Mouse (Mus musculus) frontal cortex, adult 2 months (tissue): ENCODE data around the gene Mlycd. TPM values are rescaled to one million over a fixed set of nuclear protein-coding genes. Genes with fewer than 3 reads are reported as not detected.
A peak's percentile ranks its signal among the peaks of the same experiment; 100 is the strongest.

ENCODE experiments used
- DNase-seq, 2 experiments: peaks; one replicate each; pipeline ENCODE4 v3.0.0; 2022; ENCODE audit warnings: low spot score in 1 of 2; ENCODE audit errors: extremely low spot score in 1 of 2
- polyA plus RNA-seq: library from polyadenylated mRNA; depleted of rRNA; stranded (reverse); fragments of >200 nt; gene quantifications from 2 replicates; pipeline ENCODE4 v1.2.3, GENCODE M21; 2012

Gene Mlycd
- polyA plus RNA-seq, 1 experiment, result 24.4 TPM

DNA sequence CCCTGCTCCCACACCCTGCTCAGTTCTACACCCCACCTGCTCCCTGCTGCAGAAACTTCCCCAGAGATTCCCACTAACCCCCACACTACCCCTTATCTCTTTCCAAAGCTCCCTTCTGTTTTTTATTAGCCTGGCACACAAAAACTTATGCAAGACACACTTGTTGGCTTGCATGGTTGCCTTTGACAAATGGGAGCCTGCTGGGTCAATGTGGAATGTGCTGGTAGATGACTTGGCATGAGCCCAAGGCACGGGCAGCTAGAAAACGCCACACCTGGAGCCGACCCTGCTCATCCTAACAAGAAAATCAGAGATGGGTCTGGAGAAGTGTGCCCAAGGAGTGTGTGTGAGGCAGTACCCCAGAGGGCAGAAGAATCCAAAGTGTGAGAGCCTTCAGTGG lies 34.9 kb downstream of the Mlycd start:
- DNase-seq, result no peak

DNA sequence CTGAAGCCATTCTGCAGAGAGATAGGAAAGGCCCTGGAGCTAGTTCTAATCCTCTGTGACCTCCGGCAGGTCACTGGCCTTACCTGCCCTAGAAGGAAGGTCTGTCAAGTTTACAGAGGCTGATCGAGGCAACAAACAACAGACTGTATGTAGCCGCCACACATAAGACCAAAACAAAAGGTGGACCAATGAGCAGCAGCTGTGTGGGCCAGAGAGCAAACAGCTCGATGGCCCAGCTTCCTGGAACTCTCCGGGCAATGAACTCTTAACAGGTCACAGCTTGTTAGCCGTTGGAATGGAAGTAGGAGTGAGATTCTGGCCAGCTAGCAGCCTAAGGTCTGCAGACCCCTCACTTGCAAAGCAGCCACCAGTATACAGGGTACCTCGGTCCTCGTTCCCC lies 35.6 kb downstream of the Mlycd start:
- DNase-seq, result no peak

DNA sequence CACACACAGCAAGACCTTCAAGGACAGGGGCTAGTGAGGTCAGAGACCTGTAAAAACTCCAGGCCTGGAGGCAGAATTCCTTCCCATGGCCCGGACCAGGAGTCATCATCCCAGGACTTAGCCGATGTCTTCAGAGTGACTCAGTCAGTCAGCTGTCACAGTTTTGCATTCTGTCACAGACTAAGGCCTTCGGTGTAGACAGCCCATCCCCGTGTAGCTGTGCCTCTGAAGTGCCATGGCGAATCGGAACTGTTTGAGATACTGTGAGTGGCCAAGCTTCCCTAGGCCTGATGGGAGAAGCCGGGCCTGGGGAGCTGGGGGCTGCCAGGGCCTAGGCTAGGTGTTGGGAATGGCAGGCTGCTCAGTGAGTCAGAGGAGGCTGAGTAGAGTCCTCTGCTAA lies 36.0 kb downstream of the Mlycd start:
- no peak for DNase-seq

DNA sequence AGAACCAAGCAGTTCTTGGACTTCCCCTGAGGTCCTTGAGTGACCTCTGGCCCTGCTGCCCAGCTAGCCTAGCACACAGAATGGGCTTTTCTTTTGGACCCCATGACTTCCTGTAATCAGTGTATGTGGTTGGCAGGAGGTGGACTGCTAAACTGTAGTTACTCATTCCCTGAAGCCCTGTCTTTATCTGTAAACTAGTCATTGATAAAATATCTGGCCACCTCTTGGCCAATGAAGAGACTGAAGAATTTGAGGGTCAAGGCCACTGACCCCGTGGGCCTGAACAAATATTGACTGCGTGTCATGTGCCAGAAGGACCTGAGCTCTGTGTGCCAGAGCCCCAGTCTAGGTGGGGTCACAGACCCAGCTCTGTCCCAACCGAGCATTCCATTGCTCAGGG lies 37.7 kb downstream of the Mlycd start:
- no peak for DNase-seq

DNA sequence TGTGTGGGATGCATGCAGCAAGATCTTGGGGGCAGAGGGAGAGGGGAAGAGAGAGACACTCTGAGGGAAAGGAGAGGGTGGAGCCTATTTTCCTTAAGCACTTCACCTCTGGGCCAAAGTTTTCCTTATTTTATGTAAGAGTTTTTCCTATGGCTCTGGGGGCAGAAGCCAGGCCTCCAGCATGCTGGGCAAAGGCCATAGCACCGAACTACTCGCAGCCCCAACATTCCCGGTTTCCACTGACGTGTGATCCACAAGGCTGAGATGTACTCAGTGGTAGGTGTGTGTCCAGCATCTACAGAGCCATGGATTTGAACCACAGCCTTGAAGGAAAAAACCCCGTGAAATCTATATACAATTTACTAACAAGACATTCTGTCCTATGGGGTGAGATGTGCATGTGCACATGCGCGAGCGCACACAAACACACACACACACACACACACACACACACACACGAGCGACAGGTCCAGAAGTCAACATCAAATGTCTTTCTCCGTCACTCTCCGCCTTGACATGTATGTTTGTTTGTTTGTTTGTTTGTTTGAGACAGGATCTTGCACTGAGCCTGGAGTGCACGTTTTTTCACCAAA lies 39.0 kb downstream of the Mlycd start, which contains the start of gene Osgin1:
Gene Osgin1, plus strand, starts transcription at position 543 of the 593 bp plus-strand sequence.
- DNase-seq, result no peak

DNA sequence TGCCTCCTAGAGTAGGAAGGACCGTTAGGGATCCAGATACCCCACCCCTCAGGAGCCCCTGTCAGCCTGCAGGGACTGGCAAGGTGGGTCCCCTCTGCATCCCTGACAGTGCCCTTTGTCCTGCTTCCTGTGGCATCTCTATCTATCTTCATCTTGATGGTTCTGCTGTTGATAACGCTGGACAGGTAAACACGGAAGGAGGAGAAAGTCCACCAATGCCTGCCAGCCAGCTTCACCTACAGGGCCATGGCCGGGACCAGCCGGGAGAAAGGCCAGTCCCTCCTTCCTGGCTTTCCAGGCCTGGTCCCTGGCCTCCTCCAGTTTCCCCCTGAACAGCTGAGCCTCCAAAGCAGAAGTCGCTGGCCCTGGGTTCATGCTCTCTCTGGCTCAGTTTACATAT lies 39.9 kb downstream of the Mlycd start:
- no peak for DNase-seq

DNA sequence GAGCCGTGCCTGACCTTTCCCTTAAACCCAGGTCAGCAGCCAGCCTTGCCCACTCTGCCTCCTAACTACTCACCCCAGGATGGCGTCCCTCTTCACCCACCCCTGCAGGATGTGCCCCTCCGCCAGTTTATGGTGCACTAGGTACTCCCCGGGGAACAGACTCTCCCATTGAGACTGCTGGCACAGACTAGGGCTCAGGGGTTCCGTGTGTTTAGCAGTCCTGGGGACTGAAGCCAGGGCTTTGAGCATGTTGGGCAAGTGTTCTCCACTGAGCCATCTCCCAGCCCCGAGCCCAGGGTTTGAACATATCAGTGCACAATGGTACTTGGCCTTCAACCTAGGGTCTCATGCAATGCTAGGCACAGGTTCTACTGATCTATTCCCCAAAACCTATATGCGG lies 40.8 kb downstream of the Mlycd start:
- no peak for DNase-seq

DNA sequence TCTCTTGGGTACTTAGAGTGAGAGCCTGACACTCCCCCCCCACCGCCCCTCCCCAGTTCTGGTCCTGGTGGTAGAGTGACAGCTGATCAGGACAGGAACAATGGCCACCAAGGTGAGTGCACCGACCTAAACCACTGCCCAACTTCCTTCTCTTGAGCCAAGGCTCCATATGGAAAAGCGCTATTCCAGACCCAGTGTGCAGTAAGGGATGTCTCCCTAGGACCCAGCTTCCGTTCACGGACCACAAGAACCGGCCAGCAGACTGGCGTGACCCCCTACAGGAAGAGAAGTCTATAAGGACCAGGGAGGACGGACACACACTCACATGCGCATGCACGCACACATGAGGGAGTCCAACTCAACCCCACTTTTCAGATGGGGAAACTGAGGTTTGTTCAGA lies 41.7 kb downstream of the Mlycd start:
- no peak for DNase-seq

DNA sequence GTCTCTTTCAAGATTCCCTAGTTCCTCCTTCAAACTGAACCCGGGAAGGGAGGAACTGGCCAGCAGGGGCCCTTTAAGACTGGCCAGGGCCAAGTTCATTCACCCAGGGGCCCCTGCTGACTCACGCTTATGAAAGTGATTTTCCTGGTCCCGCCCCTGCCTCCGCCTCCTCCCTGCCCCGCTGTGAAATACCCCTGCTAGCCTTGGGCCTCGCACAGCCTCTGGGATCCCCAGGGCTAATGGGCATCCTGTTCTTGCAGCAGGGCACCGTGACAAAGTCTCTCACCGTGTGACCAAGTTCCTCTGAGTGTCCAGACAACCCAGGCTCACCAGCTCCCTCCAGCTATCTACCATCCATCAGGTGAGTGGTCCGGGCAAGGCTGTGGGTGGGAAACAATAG lies 42.3 kb downstream of the Mlycd start:
- DNase-seq, result no peak

DNA sequence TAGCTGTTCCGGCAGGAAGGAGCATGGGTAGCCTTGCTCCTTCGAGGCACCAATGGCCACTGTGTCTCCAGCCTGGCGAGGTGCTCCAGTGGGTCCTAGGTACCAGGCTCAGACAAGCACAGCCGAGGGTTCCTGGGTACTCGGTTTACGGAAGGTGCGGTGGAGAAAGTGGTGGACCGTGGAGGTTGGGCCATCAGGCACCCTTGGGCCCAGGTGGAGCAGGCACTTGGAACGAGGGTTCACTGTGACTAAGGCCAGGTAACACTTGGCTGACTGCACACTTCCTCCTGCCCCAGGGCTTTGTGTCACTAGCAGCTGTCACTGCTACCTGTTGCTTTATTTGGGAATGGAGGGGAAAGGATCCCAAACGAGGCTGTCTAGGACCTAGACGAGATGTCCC lies 42.8 kb downstream of the Mlycd start:
- no peak for DNase-seq

DNA sequence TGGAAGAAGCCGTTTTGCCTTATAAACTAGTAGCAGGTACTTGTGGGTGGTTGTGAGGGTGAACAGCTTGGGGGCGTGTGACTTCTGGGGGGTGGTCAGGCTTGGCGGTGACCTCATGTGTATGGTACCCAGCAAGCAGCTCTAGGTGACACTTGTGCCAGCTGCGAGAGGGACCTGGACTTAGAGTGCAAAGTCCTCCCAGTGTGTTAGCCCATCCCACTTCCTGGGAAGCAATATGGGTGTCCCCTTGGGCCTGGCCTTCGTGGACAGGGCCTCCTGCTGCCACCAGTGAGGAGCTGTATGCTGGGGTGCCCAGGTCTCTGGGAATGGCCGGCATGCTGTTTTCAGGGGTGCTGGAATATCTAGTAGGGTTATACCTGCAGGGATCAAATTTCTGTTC lies 44.2 kb downstream of the Mlycd start:
- DNase-seq, result no peak

DNA sequence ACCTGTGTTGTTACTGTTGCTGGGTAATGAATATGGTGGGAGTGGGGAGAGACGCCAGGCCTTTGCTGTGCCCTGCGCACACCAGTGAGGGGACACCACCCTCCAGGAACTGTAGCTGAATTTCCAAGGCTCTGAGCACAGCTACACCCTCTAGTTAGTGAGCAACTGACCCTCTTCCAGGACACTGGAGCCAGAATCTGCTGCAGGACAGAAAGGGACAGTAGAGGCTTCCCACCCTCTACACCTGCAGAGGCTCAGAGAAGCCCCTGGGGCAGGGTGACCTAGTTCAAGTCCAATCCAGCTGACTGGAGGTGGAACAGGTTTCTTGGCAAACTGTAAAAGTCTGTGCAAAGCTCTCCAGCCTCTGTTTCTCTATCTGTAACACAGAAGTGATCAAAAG lies 44.7 kb downstream of the Mlycd start:
- no peak for DNase-seq

DNA sequence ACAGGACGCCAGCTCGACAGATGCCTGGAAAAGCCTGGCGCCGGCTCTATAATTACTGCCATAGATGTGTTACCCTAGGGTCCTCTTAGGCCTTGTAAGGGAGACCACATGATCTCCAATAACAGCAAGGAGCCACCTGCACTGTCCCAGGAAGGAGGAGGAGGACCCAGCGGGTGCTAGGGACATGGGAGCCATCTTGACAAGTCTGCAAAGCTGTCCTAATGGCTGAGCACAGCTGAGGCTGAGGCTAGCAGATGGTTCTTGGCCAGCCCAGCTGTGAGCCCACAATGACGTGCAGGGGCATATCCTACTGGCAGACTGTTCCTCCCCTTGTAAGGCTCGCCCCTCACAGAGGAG lies 45.2 kb downstream of the Mlycd start:
- DNase-seq, result no peak

DNA sequence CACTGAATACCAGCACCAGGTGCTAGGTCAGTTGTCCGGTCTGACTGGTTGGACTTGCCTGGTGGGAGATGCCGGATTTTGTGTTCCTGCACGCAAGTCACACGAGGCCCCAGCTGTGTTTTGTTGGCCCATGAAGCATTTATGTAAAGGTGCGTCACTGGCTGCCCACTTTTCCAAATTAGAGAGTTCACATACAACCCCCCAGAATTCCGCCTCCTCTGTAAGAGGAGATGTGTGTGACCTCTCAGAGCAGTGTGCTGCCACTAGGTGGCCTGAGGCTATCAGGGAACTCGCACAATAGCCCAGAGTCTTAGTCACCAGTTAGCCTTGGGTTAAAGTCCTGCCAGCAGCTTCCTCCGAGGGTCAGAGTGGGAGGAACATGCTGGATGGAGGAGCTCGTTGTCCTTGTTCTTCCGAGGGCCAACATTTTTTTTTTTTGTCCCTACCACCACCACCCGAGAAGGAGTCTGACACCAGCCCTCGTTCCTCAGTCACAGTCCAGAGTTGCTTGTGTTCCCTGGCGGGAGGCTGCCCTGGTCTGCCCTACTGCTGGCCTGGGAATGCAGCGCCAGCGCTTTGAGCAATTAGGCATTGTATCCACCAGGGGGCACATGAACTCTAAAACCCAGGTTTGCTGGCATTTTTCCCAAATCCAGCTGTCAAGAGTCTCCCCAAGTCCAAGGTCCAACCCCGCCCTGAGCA lies 45.7 kb downstream of the Mlycd start:
- peak in 1 of 2 experiments; percentile 81 for DNase-seq

DNA sequence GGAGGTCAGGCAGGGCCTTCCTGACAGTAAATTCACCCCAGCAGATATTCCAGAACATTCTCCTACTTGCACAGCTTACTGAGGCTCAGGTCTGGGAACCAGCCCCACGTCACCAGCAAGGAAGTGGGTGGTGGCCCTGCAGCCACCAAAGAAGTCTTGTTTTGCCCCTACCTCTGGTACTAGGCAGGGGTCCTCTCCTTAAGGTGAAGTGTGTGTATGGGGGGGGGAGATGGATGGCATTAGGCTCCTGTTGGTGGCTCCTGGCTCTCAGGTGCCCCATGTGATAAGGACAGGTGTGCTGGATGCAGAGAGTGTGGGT lies 46.2 kb downstream of the Mlycd start:
- DNase-seq, result no peak

DNA sequence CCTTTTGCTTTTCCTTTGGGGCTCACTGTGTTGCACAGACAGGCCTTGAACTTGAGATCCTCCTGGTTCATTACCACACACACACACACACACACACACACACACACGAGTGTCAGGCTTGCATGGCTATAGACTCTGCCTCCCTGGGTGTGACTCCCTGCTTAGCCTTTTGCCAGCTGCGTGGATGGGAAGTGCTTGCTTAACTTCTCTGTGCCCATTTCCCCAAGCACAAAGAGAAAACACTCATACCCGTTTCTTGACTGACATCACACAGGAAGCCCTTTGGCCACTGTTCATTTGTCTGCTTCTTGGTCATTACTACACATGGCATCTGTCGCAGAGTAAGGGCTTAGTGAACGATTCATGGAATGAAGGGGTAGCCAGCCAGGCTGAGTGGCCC lies 47.3 kb downstream of the Mlycd start:
- DNase-seq, result no peak

DNA sequence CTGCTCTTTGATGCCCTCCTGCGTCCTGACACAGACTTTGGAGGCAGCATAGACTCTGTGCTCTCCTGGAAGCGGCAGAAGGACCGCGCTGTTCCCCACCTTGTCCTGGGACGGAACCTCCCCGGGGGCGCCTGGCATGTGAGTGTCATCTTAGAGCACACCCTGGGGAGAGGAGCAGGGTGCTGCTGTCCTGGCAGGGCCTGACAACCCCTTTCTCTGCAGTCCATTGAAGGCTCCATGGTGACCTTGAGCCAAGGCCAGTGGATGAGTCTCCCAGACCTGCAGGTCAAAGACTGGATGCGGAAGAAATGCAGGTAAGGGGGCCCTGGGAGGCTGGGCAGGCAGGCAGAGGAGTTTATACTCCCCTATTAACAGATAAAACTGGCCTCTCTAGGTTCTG lies 48.3 kb downstream of the Mlycd start:
- no peak for DNase-seq

DNA sequence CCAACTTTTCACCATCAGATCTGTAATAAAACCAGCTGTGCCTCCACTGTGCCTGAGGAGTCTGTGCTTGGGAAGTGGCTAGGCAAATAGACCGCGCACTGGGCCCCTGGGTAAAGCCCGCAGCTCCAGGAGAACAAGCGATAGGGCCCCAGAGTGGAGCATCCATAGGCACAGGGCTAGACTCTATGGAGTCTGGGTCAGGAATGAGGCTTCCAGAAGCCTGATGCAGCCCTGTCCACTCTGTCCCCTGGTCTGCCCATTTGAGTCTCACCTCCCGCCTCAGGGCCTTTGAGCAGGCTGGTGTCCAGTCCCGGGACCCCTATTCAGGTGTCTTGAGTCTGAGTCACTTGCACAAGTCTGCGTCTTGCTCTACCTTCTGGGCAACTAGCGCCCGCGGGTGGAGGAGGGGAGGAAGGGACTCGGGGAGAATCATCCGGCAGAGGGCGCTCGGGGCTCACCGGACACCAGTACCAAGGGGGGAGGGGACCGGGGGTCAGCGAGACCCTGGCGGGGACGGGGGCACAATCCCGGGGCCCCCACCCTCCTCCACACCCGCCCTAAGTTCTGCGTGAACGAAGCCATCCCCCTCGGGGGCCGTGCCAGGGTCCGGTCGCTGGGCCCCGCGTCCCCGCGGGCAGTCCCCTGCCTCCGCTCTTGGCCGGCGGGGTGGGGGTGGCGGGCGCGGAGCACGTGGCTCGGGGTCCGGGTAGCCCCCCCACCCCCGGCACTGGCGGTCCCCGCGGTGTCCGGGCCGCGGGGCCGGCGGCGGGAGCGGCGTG lies 51.7 kb downstream of the Mlycd start, which contains the start of gene Necab2:
Gene Necab2, plus strand, starts transcription at position 509 of the 779 bp plus-strand sequence.
- DNase-seq, result peak; percentile 57 to 92

DNA sequence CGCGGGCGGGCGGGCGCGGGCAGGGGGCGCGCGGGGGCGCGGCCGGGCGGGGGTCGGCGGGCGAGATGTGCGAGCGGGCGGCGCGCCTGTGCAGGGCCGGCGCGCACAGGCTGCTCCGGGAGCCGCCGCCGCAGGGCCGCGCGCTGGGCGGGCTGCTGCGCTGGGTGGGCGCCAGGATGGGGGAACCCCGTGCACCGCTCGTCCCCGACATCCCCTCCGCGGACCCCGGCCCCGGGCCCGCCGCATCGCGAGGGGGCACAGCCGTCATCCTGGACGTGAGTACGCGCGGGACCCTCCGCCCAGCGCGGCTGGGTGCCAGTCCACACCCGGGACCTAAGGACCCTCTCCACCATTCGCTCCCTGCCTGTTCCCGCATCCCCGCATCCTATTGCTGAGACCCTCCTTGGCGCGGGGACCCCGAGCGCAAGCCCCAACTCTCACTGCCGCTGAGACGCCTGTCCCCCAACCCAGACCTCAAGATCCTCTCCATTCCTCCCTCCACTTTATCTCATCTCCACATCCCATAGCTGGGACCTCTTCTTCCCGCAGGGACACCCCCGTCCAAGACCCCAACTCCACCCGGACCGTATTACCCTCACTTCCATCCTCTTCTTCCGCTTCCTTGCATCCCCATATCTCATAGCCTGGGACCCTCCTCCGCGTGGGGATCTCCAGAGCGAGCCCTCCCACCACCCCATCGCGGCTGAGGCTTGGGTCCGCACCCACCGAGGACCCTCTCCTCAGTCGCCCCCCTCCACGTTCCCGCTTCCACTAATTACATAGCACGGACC lies 52.5 kb downstream of the Mlycd start:
- no peak for DNase-seq

DNA sequence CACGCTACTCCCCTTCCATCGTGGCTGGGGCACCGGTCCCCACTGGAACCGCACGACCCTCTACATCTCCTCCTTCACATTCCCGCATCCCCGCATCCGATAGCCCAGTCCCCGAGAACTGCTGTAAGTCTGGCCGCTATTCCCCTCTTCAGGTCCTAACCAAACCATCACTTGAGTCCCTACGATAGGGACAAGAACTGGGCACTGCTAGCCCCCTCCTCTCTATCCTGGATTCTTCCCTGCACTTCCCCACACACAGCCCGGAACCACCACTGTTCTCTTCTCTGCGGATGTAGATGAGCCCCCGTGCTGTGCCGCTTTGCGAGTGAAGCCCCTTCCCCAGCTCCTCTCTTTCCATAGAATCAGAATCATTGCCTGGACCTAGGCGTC lies 53.1 kb downstream of the Mlycd start:
- no peak for DNase-seq

DNA sequence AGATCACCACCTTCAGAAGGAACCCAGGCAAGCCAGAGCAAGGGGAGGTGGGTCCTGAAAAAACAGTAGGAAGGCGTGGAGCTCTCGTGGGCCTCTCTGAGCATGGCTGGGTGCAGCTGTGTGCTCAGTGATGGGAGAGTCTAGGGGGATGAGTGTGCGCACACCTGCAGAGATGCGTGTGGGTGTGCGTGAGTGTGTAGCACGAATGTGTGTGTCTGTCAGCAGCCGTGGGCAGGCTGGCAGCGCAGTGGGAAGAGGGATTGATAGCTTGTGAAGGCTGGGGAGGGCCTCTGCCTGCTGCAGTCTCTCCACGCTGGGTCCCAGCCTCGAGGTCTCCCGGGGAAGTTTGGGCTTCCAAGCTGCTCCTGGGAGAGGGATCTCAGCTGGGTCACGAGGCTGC lies 54.9 kb downstream of the Mlycd start:
- peak in 1 of 2 experiments; percentile 75 for DNase-seq
